Mouse (Mus musculus) neural tube, embryonic 12.5 days (tissue): ENCODE data around the gene Nudt1. TPM values are rescaled to one million over a fixed set of nuclear protein-coding genes. Genes with fewer than 3 reads are reported as not detected.
A peak's percentile ranks its signal among the peaks of the same experiment; 100 is the strongest.

Experiments
- ATAC-seq: fragments of 200-750 bp; cut with Nextera tagmentation; 2 replicates; pipeline ENCODE4 v1.8.0; 2017; ENCODE audit warnings: low read depth, mild to moderate bottlenecking, moderate TSS enrichment, moderate library complexity; ENCODE audit not compliant: low FRiP score
- H3K27ac ChIP-seq: fragments of 300-500 bp; sonication (generic); 2 replicates; pipeline ENCODE4 v1.5.1; 2016
- H3K27me3 ChIP-seq: fragments of 300-500 bp; sonication (generic); replicated peaks from 2 replicates; pipeline ENCODE4 v1.6.1; 2016; ENCODE audit warnings: mild to moderate bottlenecking
- H3K36me3 ChIP-seq: fragments of 300-500 bp; sonication (generic); 2 replicates; pipeline ENCODE4 v1.6.1; 2016; ENCODE audit warnings: mild to moderate bottlenecking
- H3K4me1 ChIP-seq: fragments of 300-500 bp; sonication (generic); 2 replicates; pipeline ENCODE4 v1.6.1; 2016
- H3K4me2 ChIP-seq: fragments of 300-500 bp; sonication (generic); replicated peaks from 2 replicates; pipeline ENCODE4 v1.6.1; 2016; ENCODE audit warnings: mild to moderate bottlenecking
- H3K4me3 ChIP-seq: fragments of 300-500 bp; sonication (generic); 2 replicates; pipeline ENCODE4 v1.5.1; 2016
- H3K9ac ChIP-seq: fragments of 300-500 bp; sonication (generic); 2 replicates; pipeline ENCODE4 v1.6.1; 2016; ENCODE audit warnings: mild to moderate bottlenecking
- H3K9me3 ChIP-seq: fragments of 300-500 bp; sonication (generic); 2 replicates; pipeline ENCODE4 v1.6.1; 2016; ENCODE audit warnings: mild to moderate bottlenecking
- WGBS: fragments of 180-500 bp; shearing (Covaris S2); methylation state at CpG from one replicate; pipeline ENCODE4 v1.1.7; 2016; 5-methylcytosine and 5-hydroxymethylcytosine counted together
- polyA plus RNA-seq: library from polyadenylated mRNA; unstranded; fragments of >200 nt; fragmentation: Nextera tagmentation; extraction: Ambion mirVana; gene quantifications from 2 replicates; pipeline ENCODE4 v1.2.1, GENCODE M21; 2016

The Nudt1 gene
- polyA plus RNA-seq, 1 experiment from 2014 or later, result 43.3 TPM

- Histone ChIP-seq H3K4me2 (no peak overlapping the region), H3K4me3 (no peak overlapping the region), H3K27me3 (no peaks in the 10 kb centered on the region), H3K9ac (no peak overlapping the region), H3K27ac (no peak overlapping the region), H3K4me1 (peaks cover 20% of the 10 kb centered on the region), H3K36me3 (peaks cover 31% of the 10 kb centered on the region), H3K9me3 (no peaks in the 10 kb centered on the region)
- no peak for ATAC-seq
- 87% methylated on average over 3 of the region's 3 CpGs for WGBS
Observed at GRCm38 (mm10) chr5:140316716-140317115, 4.7 kb upstream of the Nudt1 start.

GRCm38 (mm10) chr5:140321756-140322575 lies 510 bp downstream of the Nudt1 start:
- no peaks in the 10 kb centered on the region for H3K27me3 ChIP-seq
- H3K9me3 ChIP-seq, result no peaks in the 10 kb centered on the region
- H3K27ac ChIP-seq, result peak overlapping the region; percentile 29; the same call in 1 of the 2 replicates
- peak overlapping the region; percentile 76 for H3K4me2 ChIP-seq
- ATAC-seq, result peak; percentile 26; the same call in 1 of the 2 replicates
- H3K4me1 ChIP-seq, result peaks cover 20% of the 10 kb centered on the region
- 2% methylated on average over 17 of the region's 17 CpGs for WGBS
- peaks cover 7% of the 10 kb centered on the region; the same call in 1 of the 2 replicates for H3K36me3 ChIP-seq
- peak overlapping the region; percentile 97 for H3K9ac ChIP-seq
- H3K4me3 ChIP-seq, result peak overlapping the region; percentile 86

DNA sequence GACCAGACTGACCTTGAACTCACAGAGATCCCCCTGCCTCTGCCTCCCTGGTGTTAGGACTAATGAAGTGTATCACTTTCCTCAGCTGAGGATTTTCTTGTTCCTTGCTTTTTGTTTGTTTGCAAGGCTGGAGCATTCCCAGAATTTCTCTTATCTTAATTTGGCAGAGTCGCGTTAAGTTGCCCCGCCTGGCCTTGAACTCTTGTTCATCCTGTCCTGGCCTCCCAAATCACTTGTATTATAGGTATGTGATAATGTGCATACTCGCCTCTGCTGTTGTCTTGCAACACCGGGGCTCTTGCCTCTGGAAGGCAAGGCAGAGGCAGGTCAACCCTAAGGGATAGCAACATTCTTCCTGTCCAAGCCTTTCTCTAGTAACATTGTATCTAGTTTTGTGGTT lies 2.6 kb downstream of the Nudt1 start:
- no peaks in the 10 kb centered on the region for H3K27me3 ChIP-seq
- no peak overlapping the region for H3K9ac ChIP-seq
- H3K4me2 ChIP-seq, result no peak overlapping the region
- no peak overlapping the region for H3K27ac ChIP-seq
- 90% methylated on average over 5 of the region's 5 CpGs for whole genome bisulfite sequencing
- H3K4me3 ChIP-seq, result no peak overlapping the region
- peaks cover 21% of the 10 kb centered on the region for H3K36me3 ChIP-seq
- no peaks in the 10 kb centered on the region for H3K9me3 ChIP-seq
- peaks cover 16% of the 10 kb centered on the region for H3K4me1 ChIP-seq
- ATAC-seq, result no peak

DNA sequence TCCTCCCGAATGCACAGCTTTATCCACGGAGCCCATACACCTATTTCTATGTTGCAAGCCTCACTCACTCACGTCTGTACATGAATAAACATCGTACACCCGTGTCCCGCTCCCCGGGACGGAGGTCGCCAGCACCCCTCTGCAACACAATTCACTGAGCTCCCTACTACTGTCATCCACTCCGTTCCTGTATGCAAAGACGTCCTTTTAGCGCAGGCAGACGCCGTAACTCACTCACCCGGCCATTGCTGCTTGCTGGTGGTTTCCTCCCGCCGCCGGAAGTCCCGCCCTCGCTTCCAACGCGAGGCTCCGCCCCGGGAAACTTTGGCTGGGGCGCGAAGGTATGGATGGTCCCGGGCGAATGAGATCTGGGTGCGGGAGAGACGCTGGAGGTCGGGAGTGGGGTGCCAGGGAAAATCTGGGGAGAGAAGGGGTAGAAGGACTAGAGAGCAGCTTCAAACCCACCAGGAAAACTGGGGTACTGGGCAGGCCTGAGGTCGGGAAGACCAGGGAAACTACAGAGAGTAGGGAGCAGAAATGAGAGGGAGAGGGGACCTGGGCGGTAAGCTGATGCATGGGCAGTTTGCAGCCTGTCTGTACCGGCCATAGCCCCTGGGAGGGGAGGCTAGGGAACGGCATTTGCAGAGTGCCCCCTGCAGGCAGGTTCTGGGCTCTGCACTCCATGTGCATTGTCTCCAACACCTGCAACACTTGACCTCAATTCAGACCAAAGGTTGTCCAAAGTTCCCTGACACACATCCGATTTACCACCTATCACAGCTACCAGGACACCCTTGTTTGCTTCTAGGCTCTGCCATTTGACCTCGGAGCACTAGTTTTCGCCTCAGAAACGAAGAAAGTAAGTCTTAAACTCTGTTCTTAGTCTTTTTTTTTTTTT lies 10.4 kb downstream of the Nudt1 start, which contains the start of gene Mrm2:
TSS of gene Mrm2 (minus strand) at position 284 of the 898 bp plus-strand sequence.
- H3K4me2 ChIP-seq, result peak within 1 kb of the TSS; percentile 85
- peak; percentile 78 for ATAC-seq
- peak within 1 kb of the TSS; percentile 64 for H3K4me3 ChIP-seq
- H3K36me3 ChIP-seq, result peaks cover 23% of the 10 kb centered on the region
- H3K9me3 ChIP-seq, result no peaks in the 10 kb centered on the region
- H3K27me3 ChIP-seq, result no peaks in the 10 kb centered on the region
- H3K9ac ChIP-seq, result peak within 1 kb of the TSS; percentile 79
- H3K27ac ChIP-seq, result peak within 1 kb of the TSS; percentile 54; the same call in 1 of the 2 replicates
- peaks cover 12% of the 10 kb centered on the region for H3K4me1 ChIP-seq
- under 1% methylated on average over 39 of the region's 39 CpGs for WGBS

DNA sequence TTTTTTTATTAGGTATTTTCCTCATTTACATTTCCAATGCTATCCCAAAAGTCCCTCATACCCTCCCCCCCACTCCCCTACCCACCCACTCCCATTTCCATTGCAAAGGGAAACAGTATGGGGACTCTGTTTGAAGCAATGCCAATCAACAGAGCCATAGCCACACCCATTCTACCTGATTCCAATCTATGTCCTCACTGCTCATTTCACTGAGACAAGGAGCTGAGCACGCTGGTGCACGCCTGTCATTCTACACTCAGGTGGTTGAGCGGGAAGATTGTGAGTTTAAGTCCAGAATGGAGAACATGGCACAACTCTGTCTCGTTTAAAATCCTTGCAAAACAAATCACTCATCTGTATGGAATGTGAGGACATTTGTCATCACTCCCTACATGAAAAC lies 11.1 kb downstream of the Nudt1 start:
- peak overlapping the region; percentile 85; the same call in 1 of the 2 replicates for H3K4me2 ChIP-seq
- H3K4me3 ChIP-seq, result no peak overlapping the region
- 57% methylated on average over 4 of the region's 4 CpGs for WGBS
- no peaks in the 10 kb centered on the region for H3K9me3 ChIP-seq
- peaks cover 20% of the 10 kb centered on the region for H3K36me3 ChIP-seq
- H3K27me3 ChIP-seq, result no peaks in the 10 kb centered on the region
- no peak overlapping the region for H3K27ac ChIP-seq
- no peak for ATAC-seq
- peaks cover 12% of the 10 kb centered on the region for H3K4me1 ChIP-seq
- no peak overlapping the region for H3K9ac ChIP-seq

- Histone ChIP-seq H3K4me2 (no peak overlapping the region), H3K27ac (no peak overlapping the region), H3K36me3 (peaks cover 21% of the 10 kb centered on the region), H3K4me1 (peaks cover 12% of the 10 kb centered on the region), H3K4me3 (no peak overlapping the region), H3K9me3 (no peaks in the 10 kb centered on the region), H3K27me3 (no peaks in the 10 kb centered on the region), H3K9ac (no peak overlapping the region)
- WGBS, result 43% methylated on average over 2 of the region's 2 CpGs
- ATAC-seq, result no peak
Observed at GRCm38 (mm10) chr5:140333631-140334030, 12.2 kb downstream of the Nudt1 start.

DNA sequence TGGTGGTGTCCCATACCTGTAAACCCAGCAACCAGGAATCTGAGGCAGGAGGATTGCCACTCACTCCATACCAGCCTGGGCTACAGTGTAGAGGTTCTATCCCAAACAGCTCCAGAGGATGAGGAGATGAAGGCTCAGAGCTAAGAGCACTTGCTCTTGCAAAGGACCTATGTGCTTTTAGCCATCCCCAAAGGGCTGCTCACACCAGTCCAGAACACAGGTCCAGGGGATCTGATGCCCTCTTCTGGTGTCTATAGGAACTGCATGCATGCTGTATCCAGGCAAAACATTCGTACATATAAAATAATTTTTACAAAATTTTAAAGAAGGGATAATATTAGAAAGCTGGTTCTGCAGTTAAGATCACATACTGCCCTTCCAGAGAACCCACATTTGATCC lies 15.2 kb downstream of the Nudt1 start:
- H3K4me1 ChIP-seq, result no peaks in the 10 kb centered on the region
- H3K27me3 ChIP-seq, result no peaks in the 10 kb centered on the region
- no peak overlapping the region for H3K9ac ChIP-seq
- H3K36me3 ChIP-seq, result peaks cover 46% of the 10 kb centered on the region
- H3K4me2 ChIP-seq, result no peak overlapping the region
- H3K27ac ChIP-seq, result no peak overlapping the region
- ATAC-seq, result no peak
- no peaks in the 10 kb centered on the region for H3K9me3 ChIP-seq
- 84% methylated on average over 1 of the region's 1 CpGs for whole genome bisulfite sequencing
- H3K4me3 ChIP-seq, result no peak overlapping the region

- no peaks in the 10 kb centered on the region for H3K27me3 ChIP-seq
- no peaks in the 10 kb centered on the region for H3K4me1 ChIP-seq
- no peak overlapping the region for H3K4me3 ChIP-seq
- H3K9ac ChIP-seq, result no peak overlapping the region
- no peak for ATAC-seq
- 89% methylated on average over 4 of the region's 4 CpGs for WGBS
- no peaks in the 10 kb centered on the region for H3K9me3 ChIP-seq
- H3K36me3 ChIP-seq, result peaks cover 48% of the 10 kb centered on the region
- no peak overlapping the region for H3K27ac ChIP-seq
- no peak overlapping the region for H3K4me2 ChIP-seq
Observed at GRCm38 (mm10) chr5:140338779-140339178, 17.3 kb downstream of the Nudt1 start.

GRCm38 (mm10) chr5:140339836-140340235 lies 18.4 kb downstream of the Nudt1 start:
- peaks cover 59% of the 10 kb centered on the region for H3K36me3 ChIP-seq
- H3K27ac ChIP-seq, result no peak overlapping the region
- H3K4me3 ChIP-seq, result no peak overlapping the region
- no peaks in the 10 kb centered on the region for H3K27me3 ChIP-seq
- no peak overlapping the region for H3K4me2 ChIP-seq
- H3K4me1 ChIP-seq, result no peaks in the 10 kb centered on the region
- no peak overlapping the region for H3K9ac ChIP-seq
- ATAC-seq, result no peak
- WGBS, result 89% methylated on average over 3 of the region's 3 CpGs
- H3K9me3 ChIP-seq, result no peaks in the 10 kb centered on the region

DNA sequence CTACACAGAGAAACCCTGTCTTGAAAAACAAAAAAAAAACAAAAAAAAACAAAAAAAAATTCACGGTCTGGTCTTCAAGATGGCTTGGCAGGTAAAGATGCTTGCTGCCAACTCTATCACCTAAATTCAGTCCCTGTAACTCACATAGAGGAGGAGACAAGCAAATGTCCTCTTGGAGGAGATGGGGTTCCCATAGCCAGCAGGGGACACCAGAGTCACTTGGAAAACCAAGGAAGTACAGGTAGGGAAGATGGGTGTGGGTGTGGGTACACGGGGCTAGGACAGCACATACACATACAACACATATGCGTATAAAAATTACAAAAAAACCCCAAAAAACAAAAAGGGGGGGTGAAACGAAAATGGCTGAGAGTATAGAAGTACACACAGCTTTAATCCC lies 21.4 kb downstream of the Nudt1 start:
- Histone ChIP-seq H3K27ac (no peak overlapping the region), H3K27me3 (no peaks in the 10 kb centered on the region), H3K4me1 (no peaks in the 10 kb centered on the region), H3K9ac (no peak overlapping the region), H3K4me2 (no peak overlapping the region), H3K4me3 (no peak overlapping the region), H3K36me3 (peaks cover 67% of the 10 kb centered on the region), H3K9me3 (no peaks in the 10 kb centered on the region)
- WGBS, result 90% methylated on average over 4 of the region's 4 CpGs
- no peak for ATAC-seq

- Histone ChIP-seq H3K9ac (no peak overlapping the region), H3K27me3 (no peaks in the 10 kb centered on the region), H3K36me3 (peaks cover 48% of the 10 kb centered on the region), H3K9me3 (no peaks in the 10 kb centered on the region), H3K4me1 (no peaks in the 10 kb centered on the region), H3K4me3 (no peak overlapping the region), H3K4me2 (no peak overlapping the region), H3K27ac (no peak overlapping the region)
- WGBS, result 94% methylated on average over 4 of the region's 4 CpGs
- no peak for ATAC-seq
Observed at GRCm38 (mm10) chr5:140345244-140345643, 23.8 kb downstream of the Nudt1 start.

GRCm38 (mm10) chr5:140346050-140346449 lies 24.6 kb downstream of the Nudt1 start:
- Histone ChIP-seq H3K4me1 (no peaks in the 10 kb centered on the region), H3K9me3 (no peaks in the 10 kb centered on the region), H3K27me3 (no peaks in the 10 kb centered on the region), H3K9ac (no peak overlapping the region), H3K27ac (no peak overlapping the region), H3K36me3 (peaks cover 43% of the 10 kb centered on the region), H3K4me2 (no peak overlapping the region), H3K4me3 (no peak overlapping the region)
- WGBS, result 83% methylated on average over 1 of the region's 1 CpGs
- no peak for ATAC-seq
